Mouse (Mus musculus): ENCODE measurements around the gene Nudt17. TPM values are rescaled to one million over a fixed set of nuclear protein-coding genes. Genes with fewer than 3 reads are reported as not detected.
A peak's percentile ranks its signal among the peaks of the same experiment; 100 is the strongest.
"Not testable (repeated sequence)": the region's sequence is repeated elsewhere in the genome, so short reads cannot be mapped to it uniquely, and the experiment has no call there.

The Nudt17 gene
- total and polyA plus RNA-seq, 2 experiments from 2014 or later, result 5.6 to 11.7 TPM

DNA sequence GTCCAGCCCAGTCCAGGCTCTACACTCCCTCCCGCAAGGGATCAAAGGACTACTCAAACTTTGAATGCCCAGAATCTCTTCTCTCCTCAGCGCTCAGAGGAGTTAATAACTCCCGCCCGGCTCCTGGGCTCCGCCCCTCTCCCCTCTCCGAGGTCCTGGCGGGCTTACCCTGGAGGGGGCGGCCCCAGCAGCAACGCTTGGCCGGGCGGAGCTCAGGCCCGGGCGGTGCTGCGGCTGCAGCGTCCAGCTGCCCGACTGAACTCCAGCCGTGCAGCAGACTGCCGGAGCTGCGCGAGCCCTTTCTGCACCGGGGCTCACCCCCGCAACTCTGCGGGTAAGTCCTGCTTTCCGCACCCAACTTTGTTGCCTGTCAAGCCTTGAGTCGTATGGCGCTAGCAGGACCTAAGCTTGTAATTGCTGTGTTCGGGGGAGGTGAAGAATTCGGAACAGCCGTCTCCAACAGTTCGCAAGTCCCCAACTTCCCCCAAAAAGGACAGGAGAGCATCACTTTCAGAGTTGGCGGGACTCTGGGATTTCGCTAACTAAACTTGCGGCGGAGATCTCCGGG, 12.1 kb downstream of the Nudt17 start, which contains the start of gene Pias3:
Gene Pias3, plus strand, starts transcription at position 187 of the 568 bp plus-strand sequence.
- peak within 1 kb of the TSS; percentile 63 for H3K4me3 ChIP-seq (ENCODE audit: low read depth, low read length)
- H3K9me3 ChIP-seq (ENCODE audit: low read length), result no peaks in the 10 kb centered on the region
- peak; percentile 53 for ATAC-seq
- no peak for DNase-seq
- peak within 1 kb of the TSS; percentile 88 for H3K27ac ChIP-seq (ENCODE audit: low read depth, low read length)
- H3K4me2 ChIP-seq (ENCODE audit: low read depth), result peak within 1 kb of the TSS; percentile 77
- under 1% methylated on average over 35 of the region's 35 CpGs for WGBS
- no peak for TF ChIP-seq CTCF (IDR thresholded peaks at IDR 0.05; ENCODE audit: low read depth)
- peak within 1 kb of the TSS; percentile 92 for H3K9ac ChIP-seq
- H3K36me3 ChIP-seq (ENCODE audit: insufficient read depth), result peaks cover 12% of the 10 kb centered on the region
- no peaks in the 10 kb centered on the region for H3K27me3 ChIP-seq (ENCODE audit: insufficient read depth, low read length)
- peaks cover 9% of the 10 kb centered on the region for H3K4me1 ChIP-seq (ENCODE audit: insufficient read depth)

DNA sequence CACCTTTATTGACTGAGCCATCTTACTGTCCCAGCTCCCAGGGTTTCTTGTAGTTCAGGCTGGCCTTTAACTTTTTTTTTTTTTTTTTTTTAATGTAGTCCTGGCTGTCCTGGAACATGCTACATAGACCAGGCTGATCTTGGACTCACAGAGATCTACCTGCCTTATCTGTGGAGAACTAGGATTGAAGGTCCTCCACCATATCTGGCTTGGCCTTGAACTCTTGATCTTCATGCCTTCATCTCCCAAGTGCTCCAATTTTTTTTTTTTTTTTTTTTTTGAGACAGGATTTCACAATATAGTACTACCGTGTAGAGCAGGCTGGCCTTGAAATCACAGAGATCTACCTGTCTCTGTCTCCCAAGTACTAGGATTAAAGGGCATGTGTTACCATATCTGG, 14.8 kb downstream of the Nudt17 start:
- Histone ChIP-seq H3K9ac (no peak overlapping the region), H3K27me3 (ENCODE audit: insufficient read depth, low read length) (no peaks in the 10 kb centered on the region), H3K9me3 (ENCODE audit: low read length) (no peaks in the 10 kb centered on the region), H3K4me1 (ENCODE audit: insufficient read depth) (peaks cover 9% of the 10 kb centered on the region), H3K4me3 (ENCODE audit: low read depth, low read length) (no peak overlapping the region), H3K4me2 (ENCODE audit: low read depth) (no peak overlapping the region), H3K27ac (ENCODE audit: low read depth, low read length) (no peak overlapping the region), H3K36me3 (ENCODE audit: insufficient read depth) (no peaks in the 10 kb centered on the region)
- 97% methylated on average over 1 of the region's 1 CpGs for WGBS
- TF ChIP-seq CTCF (IDR thresholded peaks at IDR 0.05; ENCODE audit: low read depth), result no peak
- ATAC-seq, result no peak
- DNase-seq, result no peak

DNA sequence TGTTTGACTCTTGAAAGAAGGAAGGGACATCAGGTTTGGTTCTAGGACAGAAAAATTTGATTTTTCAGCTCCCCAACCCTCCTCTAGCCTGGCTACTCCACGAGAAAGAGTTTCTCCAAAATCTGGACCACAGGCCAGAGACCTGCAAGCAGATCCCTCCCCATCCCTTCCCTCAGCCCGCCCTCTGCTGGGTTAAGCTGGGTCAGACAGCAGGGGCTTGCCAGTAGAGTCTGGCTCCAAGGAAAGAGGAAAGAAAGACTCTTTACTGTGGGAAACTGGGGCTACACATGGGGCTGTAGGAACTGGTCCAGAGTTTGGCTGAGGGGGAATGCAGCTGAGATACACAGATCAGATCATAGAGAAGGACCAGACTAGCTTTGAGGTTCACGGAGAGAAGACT, 15.9 kb downstream of the Nudt17 start:
- 0 out of 2 replicates have a peak, but pooled peaks cover 5% of the 10 kb centered on the region for H3K4me1 ChIP-seq (ENCODE audit: insufficient read depth)
- no peak for ATAC-seq
- no peaks in the 10 kb centered on the region for H3K27me3 ChIP-seq (ENCODE audit: insufficient read depth, low read length)
- no peak for DNase-seq
- no peaks in the 10 kb centered on the region for H3K36me3 ChIP-seq (ENCODE audit: insufficient read depth)
- H3K27ac ChIP-seq (ENCODE audit: low read depth, low read length), result no peak overlapping the region
- no peaks in the 10 kb centered on the region for H3K9me3 ChIP-seq (ENCODE audit: low read length)
- H3K4me3 ChIP-seq (ENCODE audit: low read depth, low read length), result no peak overlapping the region
- WGBS, result 12% methylated on average over 3 of the region's 3 CpGs
- H3K4me2 ChIP-seq (ENCODE audit: low read depth), result no peak overlapping the region
- TF ChIP-seq CTCF (IDR thresholded peaks at IDR 0.05; ENCODE audit: low read depth), result peak; percentile 49
- no peak overlapping the region for H3K9ac ChIP-seq

DNA sequence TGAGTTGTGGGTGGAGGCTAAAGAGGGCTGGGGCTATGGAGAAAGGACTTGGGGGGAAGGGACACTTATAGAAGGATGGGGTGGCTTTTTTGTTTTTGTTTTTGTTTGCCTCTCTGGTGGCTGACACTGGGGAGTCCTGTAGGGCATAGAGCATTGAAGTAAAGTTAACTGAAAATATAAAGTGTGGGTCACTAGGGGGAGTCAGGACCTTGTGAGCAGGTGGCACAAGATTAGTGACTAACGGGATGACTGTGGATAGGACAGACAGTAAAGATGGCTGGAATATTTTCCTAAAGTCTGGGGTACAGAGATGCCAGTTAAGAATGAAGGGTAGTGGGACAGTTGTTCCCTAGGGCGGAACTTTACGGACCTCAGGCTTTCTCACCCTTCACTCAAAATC, 18.1 kb downstream of the Nudt17 start:
- H3K4me2 ChIP-seq (ENCODE audit: low read depth), result no peak overlapping the region
- 48% methylated on average over 3 of the region's 3 CpGs for WGBS
- no peaks in the 10 kb centered on the region for H3K27me3 ChIP-seq (ENCODE audit: insufficient read depth, low read length)

DNA sequence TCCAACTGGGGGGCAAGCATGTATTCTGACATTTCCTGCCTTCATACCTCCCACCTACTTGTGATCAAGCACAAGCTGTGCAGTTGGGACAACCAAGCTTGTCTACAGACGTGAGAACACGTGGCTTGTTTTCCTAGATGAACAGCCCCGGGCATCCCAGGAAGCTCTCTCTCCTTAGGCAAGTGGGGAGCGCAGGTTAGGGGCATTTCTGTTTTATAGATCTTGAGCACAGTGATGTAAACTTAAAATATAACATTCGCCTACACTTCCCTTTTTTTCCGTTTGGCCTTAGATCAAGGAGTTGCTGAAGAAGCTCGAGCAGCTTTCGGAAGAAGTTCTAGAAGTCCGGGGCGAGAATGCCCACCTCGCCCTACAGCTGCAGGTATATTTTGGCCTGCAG, 19.5 kb downstream of the Nudt17 start:
- H3K4me1 ChIP-seq (ENCODE audit: insufficient read depth), result no peaks in the 10 kb centered on the region
- no peaks in the 10 kb centered on the region for H3K9me3 ChIP-seq (ENCODE audit: low read length)
- no peak overlapping the region for H3K9ac ChIP-seq
- ATAC-seq, result no peak
- DNase-seq, result no peak
- H3K4me2 ChIP-seq (ENCODE audit: low read depth), result no peak overlapping the region
- H3K27ac ChIP-seq (ENCODE audit: low read depth, low read length), result no peak overlapping the region
- H3K36me3 ChIP-seq (ENCODE audit: insufficient read depth), result no peaks in the 10 kb centered on the region
- WGBS, result 87% methylated on average over 11 of the region's 11 CpGs
- H3K27me3 ChIP-seq (ENCODE audit: insufficient read depth, low read length), result no peaks in the 10 kb centered on the region; the same call in 1 of the 2 replicates
- no peak overlapping the region for H3K4me3 ChIP-seq (ENCODE audit: low read depth, low read length)
- no peak for TF ChIP-seq CTCF (IDR thresholded peaks at IDR 0.05; ENCODE audit: low read depth)

More for the DNA sequence above, 18.1 kb downstream of the Nudt17 start:
- Histone ChIP-seq H3K4me1 (ENCODE audit: insufficient read depth) (no peaks in the 10 kb centered on the region), H3K4me3 (ENCODE audit: low read depth, low read length) (no peak overlapping the region), H3K9ac (no peak overlapping the region), H3K9me3 (ENCODE audit: low read length) (no peaks in the 10 kb centered on the region), H3K36me3 (ENCODE audit: insufficient read depth) (no peaks in the 10 kb centered on the region), H3K27ac (ENCODE audit: low read depth, low read length) (no peak overlapping the region)
- DNase-seq (no peak), ATAC-seq (no peak)
- peak; percentile 19; the same call in 1 of the 2 replicates for TF ChIP-seq CTCF (IDR thresholded peaks at IDR 0.05; ENCODE audit: low read depth)

DNA sequence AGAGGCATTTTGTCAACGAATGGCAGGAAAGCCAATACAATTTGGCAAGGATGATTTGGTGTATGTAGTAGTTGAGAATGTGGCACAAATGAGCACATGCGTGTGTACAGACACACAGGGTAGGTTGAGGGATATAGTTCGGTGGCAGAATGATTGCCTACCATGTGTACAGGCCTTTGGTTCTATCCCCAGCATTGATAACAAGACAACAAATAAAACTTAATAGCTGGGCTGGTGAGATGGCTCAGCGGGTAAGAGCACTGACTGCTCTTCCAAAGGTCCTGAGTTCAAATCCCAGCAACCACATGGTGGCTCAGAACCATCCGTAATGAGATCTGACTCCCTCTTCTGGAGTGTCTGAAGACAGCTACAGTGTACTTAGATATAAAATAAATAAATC, 22.3 kb downstream of the Nudt17 start:
- not testable (repeated sequence) for H3K27me3 ChIP-seq (ENCODE audit: insufficient read depth, low read length); H3K4me3 ChIP-seq (ENCODE audit: low read depth, low read length); H3K9ac ChIP-seq; DNase-seq; H3K9me3 ChIP-seq (ENCODE audit: low read length); H3K27ac ChIP-seq (ENCODE audit: low read depth, low read length); ATAC-seq; H3K36me3 ChIP-seq (ENCODE audit: insufficient read depth); H3K4me1 ChIP-seq (ENCODE audit: insufficient read depth); H3K4me2 ChIP-seq (ENCODE audit: low read depth)
- 90% methylated on average over 5 of the region's 5 CpGs for WGBS

DNA sequence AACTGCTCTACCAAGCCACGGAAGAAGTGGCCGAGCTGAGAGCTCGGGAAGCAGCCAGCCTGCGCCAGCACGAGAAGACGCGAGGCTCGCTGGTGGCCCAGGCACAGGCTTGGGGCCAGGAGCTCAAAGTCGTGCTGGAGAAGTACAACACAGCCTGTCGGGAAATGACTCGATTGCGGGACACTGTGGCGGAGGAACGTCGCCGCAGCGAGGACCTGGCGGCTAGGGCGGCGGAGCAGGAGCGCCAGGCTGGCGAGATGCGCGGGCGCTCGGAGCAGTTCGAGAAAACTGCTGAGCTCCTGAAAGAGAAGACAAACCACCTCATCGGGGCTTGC, 23.6 kb downstream of the Nudt17 start:
- 33% methylated on average over 28 of the region's 28 CpGs for WGBS
- no peak overlapping the region for H3K27ac ChIP-seq (ENCODE audit: low read depth, low read length)
- no peak overlapping the region for H3K9ac ChIP-seq
- no peaks in the 10 kb centered on the region for H3K36me3 ChIP-seq (ENCODE audit: insufficient read depth)
- ATAC-seq (no peak), DNase-seq (no peak)
- 0 out of 2 replicates have a peak overlapping the region, but pooled peaks have one; percentile 5 for H3K4me3 ChIP-seq (ENCODE audit: low read depth, low read length)
- H3K27me3 ChIP-seq (ENCODE audit: insufficient read depth, low read length), result no peaks in the 10 kb centered on the region; the same call in 1 of the 2 replicates
- peaks cover 7% of the 10 kb centered on the region; the same call in 1 of the 2 replicates for H3K4me1 ChIP-seq (ENCODE audit: insufficient read depth)
- peak overlapping the region; percentile 43 for H3K4me2 ChIP-seq (ENCODE audit: low read depth)
- H3K9me3 ChIP-seq (ENCODE audit: low read length), result no peaks in the 10 kb centered on the region
- TF ChIP-seq CTCF (IDR thresholded peaks at IDR 0.05; ENCODE audit: low read depth), result no peak
